Mouse (Mus musculus) urinary bladder, adult 2 months (tissue): Measurements from ENCODE around the gene Vmn2r71. TPM values are rescaled to one million over a fixed set of nuclear protein-coding genes. Genes with fewer than 3 reads are reported as not detected.

Source experiments
- DNase-seq: peaks from one replicate; pipeline ENCODE4 v3.0.0; 2022; ENCODE audit warnings: low spot score
- polyA plus RNA-seq: library from polyadenylated mRNA; depleted of rRNA; stranded (reverse); fragments of >200 nt; gene quantifications from 2 replicates; pipeline ENCODE4 v1.2.3, GENCODE M21; 2012; rRNA removed

The Vmn2r71 gene
- polyA plus RNA-seq: not detected in 2 replicates

DNA sequence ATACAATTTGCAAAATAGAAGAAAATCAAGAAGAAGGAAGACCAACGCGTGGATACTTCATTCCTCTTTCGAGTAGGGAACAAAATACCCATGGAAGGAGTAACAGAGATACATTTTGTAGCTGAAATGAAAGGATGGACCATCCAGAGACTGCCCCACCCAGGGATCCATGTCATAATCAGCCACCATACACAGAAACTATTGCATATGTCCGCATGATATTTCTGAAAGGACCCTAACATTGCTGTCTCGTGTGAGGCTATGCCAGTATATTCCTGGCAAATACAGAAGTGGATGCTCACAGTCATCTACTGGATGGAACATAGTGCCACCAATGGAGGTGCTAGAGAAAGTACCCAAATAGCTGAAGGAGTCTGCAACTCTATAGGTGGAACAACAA is at the start of gene Vmn2r71:
Gene Vmn2r71 (plus strand): TSS at position 301 of the 400 bp plus-strand sequence.
- no peak for DNase-seq

DNA sequence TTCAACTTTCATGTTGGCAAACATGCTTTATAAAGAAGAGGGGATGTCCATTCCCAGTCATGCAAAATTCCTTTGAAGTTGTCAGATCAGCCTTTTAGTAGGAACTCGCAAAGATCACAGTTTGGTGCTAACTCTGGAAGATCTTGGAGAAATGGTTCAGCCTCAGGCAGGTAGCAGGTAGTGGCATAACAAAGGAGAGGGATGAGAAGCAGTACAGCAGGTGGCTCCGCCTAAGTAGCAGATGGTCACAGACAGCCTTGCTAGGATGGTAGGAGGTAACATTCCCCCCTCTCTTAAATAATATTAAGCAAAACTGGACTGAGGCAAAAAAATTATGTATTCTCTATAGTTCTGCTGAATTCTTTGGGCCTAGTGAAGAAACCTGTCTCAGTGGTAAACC is 20.8 kb upstream of the Vmn2r71 start:
- DNase-seq: no peak

DNA sequence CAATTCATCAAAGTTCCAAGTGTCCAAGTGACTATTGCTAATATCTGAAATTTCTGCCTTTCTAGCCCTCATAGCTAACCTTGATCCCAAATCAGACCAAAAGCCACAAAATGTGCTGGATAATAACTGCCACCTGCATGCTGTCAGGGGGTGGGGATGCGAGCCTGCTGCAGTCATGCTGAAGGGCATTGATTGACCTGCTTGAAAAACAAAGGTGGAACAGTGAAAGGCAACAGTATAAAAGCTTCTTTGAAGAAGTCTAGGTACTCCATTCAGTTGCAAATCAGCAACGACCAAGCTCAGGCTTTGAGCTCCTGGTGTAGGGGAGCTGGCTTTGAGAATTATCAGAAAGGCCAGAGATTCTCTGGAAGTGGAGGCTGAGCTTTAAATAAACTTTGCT is 19.8 kb upstream of the Vmn2r71 start:
- no peak for DNase-seq

DNA sequence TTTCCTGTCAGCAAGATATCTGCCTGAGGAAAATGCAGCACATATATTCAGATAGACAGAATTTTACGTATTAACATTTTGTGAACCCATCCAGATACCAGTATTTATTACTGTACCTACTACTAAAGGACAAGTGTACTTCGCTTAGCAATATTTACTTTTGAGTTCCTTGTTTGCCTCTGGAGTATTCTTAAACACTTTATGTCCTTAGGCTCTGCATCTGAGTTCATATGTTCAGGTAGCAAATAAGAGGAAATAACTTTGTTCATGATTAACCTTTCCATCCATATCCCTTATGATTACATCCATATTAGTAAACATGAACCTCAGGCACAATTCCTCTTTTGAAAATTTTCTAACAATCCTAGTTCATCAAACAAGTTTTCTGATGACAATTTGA is 6.2 kb downstream of the Vmn2r71 start, which contains the start of gene Vmn2r70:
Gene Vmn2r70 (minus strand): TSS at position 101 of the 400 bp plus-strand sequence.
- DNase-seq: no peak

Other genes with a start within 250 kb of the Vmn2r71 start
- not detected in 2 replicates for gene Vmn2r69, start 147.2 kb upstream of the Vmn2r71 start, polyA plus RNA-seq
- not detected in 2 replicates for gene Vmn2r70, start 6.1 kb downstream of the Vmn2r71 start, polyA plus RNA-seq
- gene Vmn2r72, start 192.0 kb downstream of the Vmn2r71 start, polyA plus RNA-seq: not detected in 2 replicates